Mouse (Mus musculus) hindbrain, embryonic 16.5 days (tissue): Measurements from ENCODE around the gene Ppp3ca. TPM values are rescaled to one million over a fixed set of nuclear protein-coding genes. Genes with fewer than 3 reads are reported as not detected.
A peak's percentile ranks its signal among the peaks of the same experiment; 100 is the strongest.
"Not testable (repeated sequence)": the region's sequence is repeated elsewhere in the genome, so short reads cannot be mapped to it uniquely, and the experiment has no call there.

Source experiments
- ATAC-seq: fragments of 200-750 bp; cut with Nextera tagmentation; 2 replicates; pipeline ENCODE4 v1.8.0; 2017; ENCODE audit warnings: moderate TSS enrichment, moderate library complexity
- H3K27ac ChIP-seq: fragments of 300-500 bp; sonication (generic); 2 replicates; pipeline ENCODE4 v1.5.1; 2014; ENCODE audit warnings: low read depth, mild to moderate bottlenecking, control low read depth, low read length, moderate library complexity
- H3K27me3 ChIP-seq: fragments of 300-500 bp; sonication (generic); replicated peaks from 2 replicates; pipeline ENCODE4 v1.6.1; 2014; ENCODE audit warnings: low read length; ENCODE audit not compliant: control insufficient read depth, insufficient read depth
- H3K36me3 ChIP-seq: fragments of 300-500 bp; sonication (generic); 2 replicates; pipeline ENCODE4 v1.6.1; 2014; ENCODE audit warnings: mild to moderate bottlenecking, low read length, moderate library complexity, mixed read lengths; ENCODE audit not compliant: control insufficient read depth, insufficient read depth
- H3K4me1 ChIP-seq: fragments of 300-500 bp; sonication (generic); 2 replicates; pipeline ENCODE4 v1.6.1; 2014; ENCODE audit warnings: low read depth, low read length; ENCODE audit not compliant: control insufficient read depth, insufficient read depth
- H3K4me2 ChIP-seq: fragments of 300-500 bp; sonication (generic); 2 replicates; pipeline ENCODE4 v1.6.1; 2014; ENCODE audit warnings: mild to moderate bottlenecking, low read length, control low read depth, moderate library complexity
- H3K4me3 ChIP-seq: fragments of 300-500 bp; sonication (generic); 2 replicates; pipeline ENCODE4 v1.5.1; 2014; ENCODE audit warnings: mild to moderate bottlenecking, low read length, control low read depth, moderate library complexity
- H3K9ac ChIP-seq: fragments of 300-500 bp; sonication (generic); 2 replicates; pipeline ENCODE4 v1.6.1; 2014; ENCODE audit warnings: low read depth, mild to moderate bottlenecking, control low read depth, low read length, moderate library complexity
- H3K9me3 ChIP-seq: fragments of 300-500 bp; sonication (generic); 2 replicates; pipeline ENCODE4 v1.6.1; 2014; ENCODE audit warnings: mild to moderate bottlenecking, low read length, moderate library complexity; ENCODE audit not compliant: control insufficient read depth
- WGBS: fragments of 180-500 bp; shearing (Covaris S2); extraction: QIAGEN DNeasy Blood & Tissue Kit; methylation state at CpG from one replicate; pipeline ENCODE4 v1.1.7; 2014; 5-methylcytosine and 5-hydroxymethylcytosine counted together
- polyA plus RNA-seq: library from polyadenylated mRNA; unstranded; fragments of >200 nt; fragmentation: Nextera tagmentation; extraction: Ambion mirVana; gene quantifications from 2 replicates; pipeline ENCODE4 v1.2.1, GENCODE M21; 2015

Ppp3ca gene
- polyA plus RNA-seq, 1 experiment from 2014 or later, result 154 TPM

- no peak for ATAC-seq
- Histone ChIP-seq H3K36me3 (no peaks in the 10 kb centered on the region), H3K27me3 (no peaks in the 10 kb centered on the region), H3K4me3 (no peak overlapping the region), H3K27ac (no peak overlapping the region), H3K9me3 (no peaks in the 10 kb centered on the region), H3K4me1 (peaks cover 7% of the 10 kb centered on the region), H3K9ac (no peak overlapping the region), H3K4me2 (no peak overlapping the region)
- 87% methylated on average over 8 of the region's 8 CpGs for WGBS
Measured at GRCm38 (mm10) chr3:136682242-136682641, 12.3 kb downstream of the Ppp3ca start.

- Histone ChIP-seq H3K9ac (no peak overlapping the region), H3K4me1 (peaks cover 4% of the 10 kb centered on the region), H3K4me3 (no peak overlapping the region), H3K4me2 (no peak overlapping the region), H3K27me3 (no peaks in the 10 kb centered on the region), H3K9me3 (no peaks in the 10 kb centered on the region), H3K36me3 (no peaks in the 10 kb centered on the region), H3K27ac (no peak overlapping the region)
- WGBS, result 85% methylated on average over 15 of the region's 15 CpGs
- ATAC-seq, result no peak
Measured at GRCm38 (mm10) chr3:136684191-136684958, 14.5 kb downstream of the Ppp3ca start.

GRCm38 (mm10) chr3:136686429-136686828 lies 16.5 kb downstream of the Ppp3ca start:
- Histone ChIP-seq H3K27ac (no peak overlapping the region), H3K4me1 (peaks cover 3% of the 10 kb centered on the region; the same call in 1 of the 2 replicates), H3K4me2 (no peak overlapping the region), H3K4me3 (no peak overlapping the region), H3K36me3 (no peaks in the 10 kb centered on the region), H3K9me3 (no peaks in the 10 kb centered on the region), H3K9ac (no peak overlapping the region), H3K27me3 (no peaks in the 10 kb centered on the region)
- 88% methylated on average over 8 of the region's 8 CpGs for WGBS
- no peak for ATAC-seq

- Histone ChIP-seq H3K4me2 (no peak overlapping the region), H3K27ac (no peak overlapping the region), H3K36me3 (no peaks in the 10 kb centered on the region), H3K9me3 (no peaks in the 10 kb centered on the region), H3K4me3 (no peak overlapping the region), H3K27me3 (no peaks in the 10 kb centered on the region), H3K9ac (no peak overlapping the region), H3K4me1 (peaks cover 2% of the 10 kb centered on the region; the same call in 1 of the 2 replicates)
- no peak for ATAC-seq
- WGBS, result 61% methylated on average over 9 of the region's 9 CpGs
Measured at GRCm38 (mm10) chr3:136688101-136688586, 18.2 kb downstream of the Ppp3ca start.

- 0 out of 2 replicates have a peak, but pooled peaks have one; percentile 15 for ATAC-seq
- Histone ChIP-seq H3K4me3 (no peak overlapping the region), H3K36me3 (no peaks in the 10 kb centered on the region), H3K9ac (no peak overlapping the region), H3K9me3 (no peaks in the 10 kb centered on the region), H3K4me1 (peaks cover under 1% of the 10 kb centered on the region; the same call in 1 of the 2 replicates), H3K4me2 (no peak overlapping the region), H3K27ac (no peak overlapping the region), H3K27me3 (no peaks in the 10 kb centered on the region)
- 81% methylated on average over 7 of the region's 7 CpGs for WGBS
Measured at GRCm38 (mm10) chr3:136689793-136690543, 20.0 kb downstream of the Ppp3ca start.

GRCm38 (mm10) chr3:136691984-136692383 lies 22.1 kb downstream of the Ppp3ca start:
- H3K36me3 ChIP-seq, result no peaks in the 10 kb centered on the region
- no peak for ATAC-seq
- H3K4me1 ChIP-seq, result no peaks in the 10 kb centered on the region; the same call in 1 of the 2 replicates
- H3K9me3 ChIP-seq, result no peaks in the 10 kb centered on the region
- H3K4me3 ChIP-seq, result no peak overlapping the region
- H3K4me2 ChIP-seq, result no peak overlapping the region
- H3K27me3 ChIP-seq, result no peaks in the 10 kb centered on the region
- WGBS, result 81% methylated on average over 7 of the region's 7 CpGs
- no peak overlapping the region for H3K27ac ChIP-seq
- no peak overlapping the region for H3K9ac ChIP-seq

GRCm38 (mm10) chr3:136693547-136693946 lies 23.6 kb downstream of the Ppp3ca start:
- no peaks in the 10 kb centered on the region for H3K36me3 ChIP-seq
- no peak overlapping the region for H3K4me3 ChIP-seq
- no peak for ATAC-seq
- no peaks in the 10 kb centered on the region for H3K27me3 ChIP-seq
- no peaks in the 10 kb centered on the region for H3K4me1 ChIP-seq
- no peak overlapping the region for H3K4me2 ChIP-seq
- H3K27ac ChIP-seq, result no peak overlapping the region
- H3K9ac ChIP-seq, result no peak overlapping the region
- 100% methylated on average over 1 of the region's 1 CpGs for WGBS
- no peaks in the 10 kb centered on the region for H3K9me3 ChIP-seq

- Histone ChIP-seq H3K27ac (no peak overlapping the region), H3K4me3 (no peak overlapping the region), H3K36me3 (no peaks in the 10 kb centered on the region), H3K4me2 (no peak overlapping the region), H3K27me3 (no peaks in the 10 kb centered on the region), H3K4me1 (0 out of 2 replicates have a peak, but pooled peaks cover 3% of the 10 kb centered on the region), H3K9me3 (no peaks in the 10 kb centered on the region), H3K9ac (no peak overlapping the region)
- ATAC-seq, result no peak
- WGBS, result 79% methylated on average over 3 of the region's 3 CpGs
Measured at GRCm38 (mm10) chr3:136697626-136698191, 27.8 kb downstream of the Ppp3ca start.

GRCm38 (mm10) chr3:136699711-136700110 lies 29.8 kb downstream of the Ppp3ca start:
- not testable (repeated sequence) for H3K9ac ChIP-seq, ATAC-seq, H3K9me3 ChIP-seq, H3K27ac ChIP-seq, H3K36me3 ChIP-seq, H3K4me1 ChIP-seq, H3K4me3 ChIP-seq, H3K4me2 ChIP-seq, H3K27me3 ChIP-seq
